Mouse (Mus musculus) adrenal gland, postnatal 0 days (tissue): Measurements from ENCODE around the gene Krt23. TPM values are rescaled to one million over a fixed set of nuclear protein-coding genes. Genes with fewer than 3 reads are reported as not detected.

Experiments used
- polyA plus RNA-seq: library from polyadenylated mRNA; unstranded; fragments of >200 nt; fragmentation: Nextera tagmentation; extraction: Ambion mirVana; gene quantifications from 2 replicates; pipeline ENCODE4 v1.2.1, GENCODE M21; 2015

The Krt23 gene
- polyA plus RNA-seq: 1.7 and 3.0 TPM in 2 replicates

DNA sequence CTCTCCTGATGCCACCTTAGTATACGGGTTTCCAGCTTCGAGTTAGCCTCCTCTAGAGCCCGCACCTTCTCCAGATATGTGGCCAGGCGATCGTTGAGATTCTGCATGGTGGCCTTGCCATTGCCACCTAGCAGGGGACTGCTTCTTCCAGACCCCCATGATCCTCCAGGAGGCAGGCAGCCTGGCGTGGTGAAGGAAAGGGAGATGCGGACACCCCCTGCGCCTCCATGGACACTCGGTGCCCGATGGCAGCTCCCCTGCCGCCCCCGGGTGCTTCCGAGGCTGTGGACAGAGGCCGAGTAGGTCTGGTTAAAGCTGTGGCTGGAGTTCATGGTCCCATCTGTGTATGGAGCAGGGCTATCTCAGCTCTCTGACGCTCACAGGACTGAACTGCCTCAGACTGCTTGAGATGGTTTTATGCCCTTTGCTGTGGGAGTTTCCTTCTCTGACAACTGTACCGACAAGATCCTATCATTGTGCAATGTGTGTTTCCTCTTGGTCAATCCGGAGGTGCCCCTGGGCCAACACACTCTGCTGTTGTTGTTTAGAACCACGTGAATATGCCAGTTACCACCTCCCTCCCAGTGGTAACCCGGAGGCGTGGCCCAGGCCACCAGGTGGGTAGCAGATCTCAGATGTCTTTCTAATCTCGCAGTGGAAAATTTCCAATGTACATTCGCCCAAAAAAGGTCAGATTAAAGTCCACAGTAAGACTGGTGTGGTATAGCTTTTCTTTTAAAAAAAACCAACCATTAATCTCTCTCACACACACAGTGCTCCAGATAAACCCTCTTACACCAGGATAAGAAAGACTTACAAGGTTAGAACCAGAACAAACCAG lies at the start of gene Krt23:
Gene Krt23, minus strand, starts transcription at position 405 of the 841 bp plus-strand sequence.

DNA sequence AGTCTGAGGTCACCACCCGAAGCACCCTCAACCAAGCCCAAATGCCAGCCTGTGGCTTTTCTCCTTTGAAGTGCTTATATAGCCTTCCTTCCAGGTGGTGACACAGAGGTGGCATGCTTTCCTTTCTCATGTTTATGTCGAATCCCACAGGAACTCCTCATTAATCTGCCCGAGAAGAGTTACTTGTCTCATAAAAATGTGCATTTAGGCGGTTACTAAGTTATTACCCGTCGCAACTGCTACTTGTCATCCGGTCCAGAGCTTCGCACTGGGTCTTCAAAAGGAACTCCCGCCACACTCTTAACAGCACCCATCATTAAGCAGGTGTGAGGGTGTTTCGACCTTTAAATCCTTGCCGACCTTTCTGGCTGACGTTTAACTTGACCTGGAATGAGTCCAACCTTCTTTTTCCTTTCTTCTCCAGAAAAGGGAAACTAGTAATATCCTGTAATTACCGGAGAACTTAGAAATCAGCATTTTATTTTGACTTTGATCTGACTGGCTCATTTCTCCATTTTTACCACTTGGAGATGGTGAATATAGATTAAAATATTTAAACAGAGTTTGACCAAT lies 28.4 kb upstream of the Krt23 start, which contains the start of gene Krt39:
Gene Krt39, minus strand, starts transcription at position 51 of the 573 bp plus-strand sequence.

DNA sequence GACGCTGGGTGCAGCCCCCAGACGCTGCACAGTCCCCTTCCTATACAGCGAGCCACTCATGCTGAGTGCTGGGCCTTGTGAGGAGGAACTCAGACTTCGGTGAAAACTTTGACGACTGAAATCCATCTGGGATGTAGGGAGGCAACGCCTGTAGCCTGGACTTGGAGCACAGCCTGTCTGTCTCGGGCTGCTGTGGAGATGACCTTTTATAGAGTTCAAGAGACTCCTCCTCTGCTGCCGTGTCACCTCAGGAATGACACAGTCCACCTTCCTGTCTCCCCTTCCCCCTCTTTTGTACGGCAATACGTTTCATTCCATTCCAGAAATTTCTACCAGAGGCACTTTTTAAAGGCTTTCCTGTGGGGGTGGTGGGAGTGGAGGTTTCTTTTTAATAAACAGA lies 55.0 kb downstream of the Krt23 start, which contains the start of gene Krt20:
Gene Krt20, minus strand, starts transcription at position 179 of the 400 bp plus-strand sequence.

Other genes starting within 250 kb of the Krt23 start
- 1.3 and 1.7 TPM in 2 replicates for gene Krt222, start 249.1 kb downstream of the Krt23 start, polyA plus RNA-seq
- not detected in 2 replicates for gene Krt24, start 207.9 kb downstream of the Krt23 start, polyA plus RNA-seq
- gene Krt25, start 170.2 kb downstream of the Krt23 start, polyA plus RNA-seq: not detected in 2 replicates
- not detected in 2 replicates for gene Krt26, start 155.2 kb downstream of the Krt23 start, polyA plus RNA-seq
- not detected in 2 replicates for gene Krt27, start 142.0 kb downstream of the Krt23 start, polyA plus RNA-seq
- 0.08 and 0.14 TPM in 2 replicates for gene Krt28, start 118.2 kb downstream of the Krt23 start, polyA plus RNA-seq
- 34.8 and 42.7 TPM in 2 replicates for gene Krt10, start 103.8 kb downstream of the Krt23 start, polyA plus RNA-seq
- not detected in 2 replicates for gene Krt12, start 70.9 kb downstream of the Krt23 start, polyA plus RNA-seq
- gene Krt20, start 55.0 kb downstream of the Krt23 start, polyA plus RNA-seq: 1.3 and 3.1 TPM in 2 replicates
- gene Krt39, start 28.2 kb upstream of the Krt23 start, polyA plus RNA-seq: not detected in 2 replicates
- gene Krt40, start 50.0 kb upstream of the Krt23 start, polyA plus RNA-seq: not detected in 2 replicates
- not detected in 2 replicates for gene Krtap3-3, start 57.7 kb upstream of the Krt23 start, polyA plus RNA-seq
- not detected in 2 replicates for gene Krtap3-2, start 63.7 kb upstream of the Krt23 start, polyA plus RNA-seq
- gene Gm11939, start 66.3 kb upstream of the Krt23 start, polyA plus RNA-seq: not detected in 2 replicates
- not detected in 2 replicates for gene Krtap3-1, start 73.5 kb upstream of the Krt23 start, polyA plus RNA-seq
- not detected in 2 replicates for gene Krtap1-5, start 87.9 kb upstream of the Krt23 start, polyA plus RNA-seq
- not detected in 2 replicates for gene Krtap1-4, start 90.5 kb upstream of the Krt23 start, polyA plus RNA-seq
- gene Krtap1-3, start 98.2 kb upstream of the Krt23 start, polyA plus RNA-seq: not detected in 2 replicates
- gene Krtap9-3, start 105.0 kb upstream of the Krt23 start, polyA plus RNA-seq: not detected in 2 replicates
- gene Gm11938, start 110.2 kb upstream of the Krt23 start, polyA plus RNA-seq: not detected in 2 replicates
- gene Gm11937, start 117.1 kb upstream of the Krt23 start, polyA plus RNA-seq: not detected in 2 replicates
- not detected in 2 replicates for gene Krtap2-4, start 121.7 kb upstream of the Krt23 start, polyA plus RNA-seq
- gene Gm11562, start 127.3 kb upstream of the Krt23 start, polyA plus RNA-seq: not detected in 2 replicates
- gene Krtap4-1, start 135.1 kb upstream of the Krt23 start, polyA plus RNA-seq: not detected in 2 replicates
- not detected in 2 replicates for gene Krtap4-2, start 141.9 kb upstream of the Krt23 start, polyA plus RNA-seq
- gene Krtap4-7, start 151.0 kb upstream of the Krt23 start, polyA plus RNA-seq: not detected in 2 replicates
- gene Gm11555, start 157.1 kb upstream of the Krt23 start, polyA plus RNA-seq: not detected in 2 replicates
- gene Gm11563, start 165.8 kb upstream of the Krt23 start, polyA plus RNA-seq: not detected in 2 replicates
- gene Krtap4-6, start 172.8 kb upstream of the Krt23 start, polyA plus RNA-seq: not detected in 2 replicates
- not detected in 2 replicates for gene Gm14190, start 197.6 kb upstream of the Krt23 start, polyA plus RNA-seq
- gene Gm14180, start 241.2 kb upstream of the Krt23 start, polyA plus RNA-seq: not detected in 2 replicates